Mouse (Mus musculus) heart, embryonic 12.5 days (tissue): ENCODE measurements around the gene Nupr1l. TPM values are rescaled to one million over a fixed set of nuclear protein-coding genes. Genes with fewer than 3 reads are reported as not detected.

Source experiments
- ATAC-seq: fragments of 200-750 bp; cut with Nextera tagmentation; 2 replicates; pipeline ENCODE4 v1.8.0; 2017; ENCODE audit warnings: moderate TSS enrichment, moderate library complexity; ENCODE audit not compliant: insufficient number of reproducible peaks, low FRiP score
- H3K27ac ChIP-seq: fragments of 300-500 bp; sonication (generic); 2 replicates; pipeline ENCODE4 v1.5.1; 2016; ENCODE audit warnings: mild to moderate bottlenecking, moderate library complexity; ENCODE audit not compliant: poor library complexity, severe bottlenecking
- H3K27me3 ChIP-seq: fragments of 300-500 bp; sonication (generic); replicated peaks from 2 replicates; pipeline ENCODE4 v1.6.1; 2016; ENCODE audit warnings: mild to moderate bottlenecking, moderate library complexity
- H3K36me3 ChIP-seq: fragments of 300-500 bp; sonication (generic); 2 replicates; pipeline ENCODE4 v1.6.1; 2016; ENCODE audit warnings: mild to moderate bottlenecking, moderate library complexity
- H3K4me1 ChIP-seq: fragments of 300-500 bp; sonication (generic); replicated peaks from 2 replicates; pipeline ENCODE4 v1.6.1; 2016; ENCODE audit warnings: mild to moderate bottlenecking
- H3K4me2 ChIP-seq: fragments of 300-500 bp; sonication (generic); 2 replicates; pipeline ENCODE4 v1.6.1; 2016; ENCODE audit warnings: mild to moderate bottlenecking, moderate library complexity
- H3K4me3 ChIP-seq: fragments of 300-500 bp; sonication (generic); 2 replicates; pipeline ENCODE4 v1.5.1; 2016; ENCODE audit warnings: mild to moderate bottlenecking
- H3K9ac ChIP-seq: fragments of 300-500 bp; sonication (generic); 2 replicates; pipeline ENCODE4 v1.6.1; 2016; ENCODE audit warnings: mild to moderate bottlenecking, moderate library complexity
- H3K9me3 ChIP-seq: fragments of 300-500 bp; sonication (generic); replicated peaks from 2 replicates; pipeline ENCODE4 v1.6.1; 2016; ENCODE audit warnings: mild to moderate bottlenecking, moderate library complexity
- WGBS: fragments of 180-500 bp; shearing (Covaris S2); methylation state at CpG from one replicate; pipeline ENCODE4 v1.1.7; 2016; 5-methylcytosine and 5-hydroxymethylcytosine counted together
- polyA plus RNA-seq: library from polyadenylated mRNA; unstranded; fragments of >200 nt; fragmentation: Nextera tagmentation; extraction: Ambion mirVana; gene quantifications from 2 replicates; pipeline ENCODE4 v1.2.1, GENCODE M21; 2016

The Nupr1l gene
- polyA plus RNA-seq: 2.0 and 2.3 TPM in 2 replicates

- peak; percentile 98 for ATAC-seq
- Histone ChIP-seq H3K9me3 (no peaks in the 10 kb centered on the region; the same call in 1 of the 2 replicates), H3K36me3 (no peaks in the 10 kb centered on the region), H3K27ac (peak within 1 kb of the TSS; percentile 83), H3K27me3 (no peaks in the 10 kb centered on the region), H3K4me1 (0 out of 2 replicates have a peak, but pooled peaks cover 3% of the 10 kb centered on the region), H3K9ac (peak within 1 kb of the TSS; percentile 76), H3K4me2 (peak within 1 kb of the TSS; percentile 88), H3K4me3 (peak within 1 kb of the TSS; percentile 62)
- WGBS: 1% methylated on average over 63 of the region's 63 CpGs
Observed at GRCm38 (mm10) chr5:129908242-129908965, at the start of gene Nupr1l. Gene Nupr1l (plus strand): TSS chr5:129908540.

DNA sequence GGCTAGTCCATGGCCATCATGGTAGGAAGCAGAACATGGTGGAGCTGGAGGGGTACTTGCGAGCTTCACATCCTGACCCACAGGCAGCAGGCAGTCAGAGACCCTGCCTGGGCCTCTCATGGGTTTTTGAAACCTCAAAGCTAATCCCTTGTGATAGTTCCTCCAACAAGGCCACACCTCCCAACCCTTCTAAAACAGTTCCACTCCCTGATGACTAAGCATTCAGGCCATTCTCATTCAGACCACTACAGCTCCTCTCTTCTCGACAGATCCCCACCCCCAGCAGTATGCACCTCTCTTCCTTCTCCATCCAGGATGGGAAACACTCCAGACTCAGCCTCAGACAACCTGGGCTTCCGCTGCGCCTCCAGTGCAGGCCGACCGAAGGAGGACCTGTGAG, 46.0 kb upstream of the Nupr1l start:
- no peak overlapping the region for H3K27ac ChIP-seq
- no peak overlapping the region for H3K4me3 ChIP-seq
- no peak overlapping the region for H3K9ac ChIP-seq
- ATAC-seq: no peak
- peaks cover 4% of the 10 kb centered on the region; the same call in 1 of the 2 replicates for H3K9me3 ChIP-seq
- H3K4me1 ChIP-seq: peaks cover 8% of the 10 kb centered on the region; the same call in 1 of the 2 replicates
- H3K36me3 ChIP-seq: peaks cover 50% of the 10 kb centered on the region
- WGBS: 96% methylated on average over 6 of the region's 6 CpGs
- no peaks in the 10 kb centered on the region for H3K27me3 ChIP-seq
- H3K4me2 ChIP-seq: no peak overlapping the region

- ATAC-seq: no peak
- peak overlapping the region; percentile 55 for H3K4me2 ChIP-seq
- H3K4me3 ChIP-seq: peak overlapping the region; percentile 13; the same call in 1 of the 2 replicates
- WGBS: 10% methylated on average over 18 of the region's 18 CpGs
- no peak overlapping the region for H3K27ac ChIP-seq
- peak overlapping the region; percentile 24; the same call in 1 of the 2 replicates for H3K9ac ChIP-seq
- H3K27me3 ChIP-seq: no peaks in the 10 kb centered on the region
- H3K9me3 ChIP-seq: peaks cover 4% of the 10 kb centered on the region; the same call in 1 of the 2 replicates
- peaks cover 35% of the 10 kb centered on the region for H3K36me3 ChIP-seq
- peaks cover 8% of the 10 kb centered on the region; the same call in 1 of the 2 replicates for H3K4me1 ChIP-seq
Observed at GRCm38 (mm10) chr5:129864467-129864866, 43.9 kb upstream of the Nupr1l start.

DNA sequence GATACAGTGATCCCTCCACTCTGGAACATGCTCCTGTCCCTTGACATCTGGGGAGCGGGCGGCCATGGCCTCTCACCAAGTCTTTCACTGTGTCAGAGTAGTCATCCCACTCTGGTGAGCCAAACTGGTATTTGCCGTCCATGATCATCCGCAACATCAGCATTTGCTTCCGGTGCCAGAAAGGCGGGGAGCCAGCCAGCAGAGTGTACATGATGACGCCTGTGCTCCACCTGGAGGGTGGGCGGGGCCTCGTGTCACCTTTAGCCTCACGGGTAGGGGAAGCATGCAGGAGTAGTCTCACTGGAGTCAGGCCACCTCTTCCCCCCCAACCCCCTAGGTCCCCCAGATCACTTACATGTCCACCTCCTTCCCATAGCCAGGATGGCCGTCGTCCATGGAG, 42.5 kb upstream of the Nupr1l start:
- Histone ChIP-seq H3K36me3 (peaks cover 22% of the 10 kb centered on the region), H3K27me3 (no peaks in the 10 kb centered on the region), H3K4me2 (no peak overlapping the region), H3K27ac (no peak overlapping the region), H3K9me3 (peaks cover 4% of the 10 kb centered on the region; the same call in 1 of the 2 replicates), H3K4me3 (no peak overlapping the region), H3K4me1 (peaks cover 8% of the 10 kb centered on the region; the same call in 1 of the 2 replicates), H3K9ac (no peak overlapping the region)
- no peak for ATAC-seq
- WGBS: 75% methylated on average over 12 of the region's 12 CpGs

- Histone ChIP-seq H3K36me3 (no peaks in the 10 kb centered on the region), H3K27ac (no peak overlapping the region), H3K4me2 (no peak overlapping the region), H3K27me3 (no peaks in the 10 kb centered on the region), H3K4me3 (no peak overlapping the region), H3K9me3 (no peaks in the 10 kb centered on the region), H3K9ac (no peak overlapping the region), H3K4me1 (peaks cover 2% of the 10 kb centered on the region; the same call in 1 of the 2 replicates)
- no peak for ATAC-seq
- WGBS: 80% methylated on average over 19 of the region's 19 CpGs
Observed at GRCm38 (mm10) chr5:129869238-129869995, 38.9 kb upstream of the Nupr1l start.

- WGBS: 67% methylated on average over 2 of the region's 2 CpGs
- no peak for ATAC-seq
- no peak overlapping the region for H3K27ac ChIP-seq
Observed at GRCm38 (mm10) chr5:129871238-129871637, 37.1 kb upstream of the Nupr1l start.

DNA sequence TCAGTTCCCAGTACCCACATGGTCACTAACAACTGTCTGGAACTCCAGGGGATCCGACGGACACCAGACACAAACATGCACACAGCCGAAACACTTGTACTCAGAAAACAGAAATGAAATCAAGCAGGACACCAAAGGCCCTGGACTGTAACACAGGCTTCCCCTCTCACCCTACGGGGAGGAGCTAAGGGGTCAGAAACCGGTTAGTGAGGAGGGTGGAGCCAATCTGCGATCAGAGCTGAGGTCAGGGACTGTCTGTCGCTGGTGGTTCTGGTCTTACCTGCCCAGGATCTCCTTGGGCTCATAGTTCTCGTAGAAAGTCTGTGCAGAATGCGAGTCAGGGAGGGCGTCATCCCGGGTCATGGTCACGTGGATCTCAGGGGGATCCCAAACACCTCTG, 34.4 kb upstream of the Nupr1l start:
- H3K4me1 ChIP-seq: peaks cover 10% of the 10 kb centered on the region
- no peak overlapping the region for H3K9ac ChIP-seq
- no peaks in the 10 kb centered on the region for H3K36me3 ChIP-seq
- WGBS: 77% methylated on average over 12 of the region's 12 CpGs
- no peaks in the 10 kb centered on the region for H3K9me3 ChIP-seq
- H3K27ac ChIP-seq: no peak overlapping the region
- ATAC-seq: no peak
- no peaks in the 10 kb centered on the region for H3K27me3 ChIP-seq
- no peak overlapping the region for H3K4me2 ChIP-seq
- H3K4me3 ChIP-seq: no peak overlapping the region

More at GRCm38 (mm10) chr5:129871238-129871637, 37.1 kb upstream of the Nupr1l start:
- Histone ChIP-seq H3K36me3 (no peaks in the 10 kb centered on the region), H3K9me3 (no peaks in the 10 kb centered on the region), H3K4me3 (no peak overlapping the region), H3K4me2 (no peak overlapping the region), H3K4me1 (no peaks in the 10 kb centered on the region), H3K27me3 (no peaks in the 10 kb centered on the region), H3K9ac (no peak overlapping the region)

GRCm38 (mm10) chr5:129875098-129875497, 33.2 kb upstream of the Nupr1l start:
- H3K9me3 ChIP-seq: no peaks in the 10 kb centered on the region
- 69% methylated on average over 11 of the region's 11 CpGs for WGBS
- no peak overlapping the region for H3K27ac ChIP-seq

DNA sequence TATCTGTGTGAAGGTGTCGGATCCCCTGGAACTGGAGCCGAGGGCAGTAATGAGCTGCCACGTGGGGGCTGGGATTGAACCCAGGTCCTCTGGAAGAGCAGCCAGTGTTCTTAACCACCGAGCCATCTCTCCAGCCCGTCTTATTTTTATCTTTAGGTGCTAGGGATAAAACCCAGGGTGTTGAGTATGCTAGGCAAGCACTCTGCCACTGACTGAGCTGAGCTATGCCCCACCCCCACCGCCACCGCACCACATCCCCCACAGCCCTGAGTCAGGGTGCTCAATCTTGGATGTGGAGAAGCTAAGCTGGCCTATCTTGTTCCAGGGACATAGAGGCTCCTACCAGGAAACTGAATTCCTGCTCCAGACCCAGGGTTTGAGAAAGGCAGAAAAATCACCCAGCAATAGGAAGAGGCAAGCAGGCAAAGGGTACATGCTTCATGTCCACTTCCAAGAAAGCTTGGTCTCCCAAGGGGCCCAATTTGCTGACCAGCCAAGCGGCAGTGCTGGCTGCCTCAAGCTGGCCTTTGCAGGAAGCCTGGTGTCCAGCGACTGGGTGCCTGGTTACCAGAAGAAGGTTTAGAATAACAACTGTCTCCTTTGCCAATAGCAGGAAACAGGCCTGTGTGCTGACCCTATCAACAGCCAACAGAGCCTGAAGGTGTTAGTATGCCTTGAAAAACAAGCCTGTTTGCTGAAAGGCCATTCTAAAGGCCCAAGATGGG, 30.4 kb upstream of the Nupr1l start:
- H3K27ac ChIP-seq: 0 out of 2 replicates have a peak overlapping the region, but pooled peaks have one; percentile 3

More at GRCm38 (mm10) chr5:129875098-129875497, 33.2 kb upstream of the Nupr1l start:
- Histone ChIP-seq H3K4me3 (no peak overlapping the region), H3K4me2 (no peak overlapping the region), H3K4me1 (peaks cover 10% of the 10 kb centered on the region), H3K27me3 (no peaks in the 10 kb centered on the region), H3K36me3 (0 out of 2 replicates have a peak, but pooled peaks cover 5% of the 10 kb centered on the region), H3K9ac (no peak overlapping the region)
- no peak for ATAC-seq

GRCm38 (mm10) chr5:129878946-129879345, 29.4 kb upstream of the Nupr1l start:
- Histone ChIP-seq H3K27ac (no peak overlapping the region), H3K4me3 (no peak overlapping the region), H3K9ac (no peak overlapping the region), H3K36me3 (peaks cover 35% of the 10 kb centered on the region), H3K4me1 (peaks cover 10% of the 10 kb centered on the region), H3K4me2 (peak overlapping the region; percentile 22; the same call in 1 of the 2 replicates), H3K9me3 (no peaks in the 10 kb centered on the region), H3K27me3 (no peaks in the 10 kb centered on the region)
- WGBS: 25% methylated on average over 2 of the region's 2 CpGs
- ATAC-seq: peak; percentile 66; the same call in 1 of the 2 replicates

More for the DNA sequence above, 30.4 kb upstream of the Nupr1l start:
- 42% methylated on average over 9 of the region's 9 CpGs for WGBS
- Histone ChIP-seq H3K27me3 (no peaks in the 10 kb centered on the region), H3K4me3 (no peak overlapping the region), H3K4me1 (peaks cover 10% of the 10 kb centered on the region), H3K9me3 (no peaks in the 10 kb centered on the region), H3K36me3 (peaks cover 28% of the 10 kb centered on the region), H3K4me2 (no peak overlapping the region), H3K9ac (no peak overlapping the region)
- no peak for ATAC-seq
